Comparison of ENCODE assay signal across 34 mouse cellular contexts in the genomic region with DNA sequence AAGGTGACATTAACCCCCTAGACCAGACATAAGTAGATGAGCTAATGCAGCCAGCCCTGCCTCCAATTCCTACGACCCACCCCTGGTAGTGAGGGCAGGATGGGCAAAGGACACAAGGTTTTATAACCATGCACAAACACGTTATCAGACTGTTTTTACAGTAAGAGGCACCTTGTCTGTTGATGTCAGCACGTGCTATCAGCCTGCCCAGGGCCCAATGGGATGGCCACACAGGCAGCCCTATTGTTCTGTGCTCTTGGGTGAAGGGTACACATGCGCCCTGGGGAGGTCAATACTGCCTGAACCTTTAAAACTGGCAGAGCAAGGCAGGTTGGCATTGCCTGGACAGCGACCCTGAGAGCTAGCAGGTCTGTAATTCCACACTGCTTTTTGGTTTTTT. TPM values are rescaled to one million over a fixed set of nuclear protein-coding genes. Genes with fewer than 3 reads are reported as not detected.
DNase-seq lines count a peak whose midpoint lies in the region; ATAC-seq and TF ChIP-seq lines count a peak whose summit lies in the region.
"Had no signal": no experiment of that assay in that cellular context is flagged by ENCODE, and none has a peak within 500 bp of the region (broad histone marks: within the 10 kb centered on the region; RNA-seq: fewer than 3 reads in every experiment).

Gene Dnase1 (plus strand): TSS at position 136 of the 400 bp plus-strand sequence.

- no peaks in the 10 kb centered on the region for H3K79me2 ChIP-seq in MEL (ENCODE audit: control insufficient read depth, insufficient read depth, low read length, poor library complexity)

- no peak for TF ChIP-seq RAD21 in MEL (IDR thresholded peaks at IDR 0.05; ENCODE audit: low read depth, low read length)

- TF ChIP-seq POLR2A in MEL (IDR thresholded peaks at IDR 0.05; ENCODE audit: control insufficient read depth in 1 of 2, insufficient read depth in 1 of 2, low read depth in 1 of 2, low read length in 2 of 2, poor library complexity in 1 of 2): no peak

- ATAC-seq in kidney, embryonic 15.5 days (replicated peaks; ENCODE audit: low FRiP score): no peak
- ATAC-seq: forebrain, embryonic 15.5 days; inflammation-experienced regulatory T-cells, adult 6 months; lung, postnatal 0 days had no signal

- H3K27me3 ChIP-seq in kidney, embryonic 15.5 days: no peaks in the 10 kb centered on the region
- H3K27me3 ChIP-seq in E14TG2a.4 (ENCODE audit: insufficient read depth, low read length) (no peaks in the 10 kb centered on the region), MEL (ENCODE audit: control insufficient read depth in 1 of 2, insufficient read depth in 2 of 2, low read length in 2 of 2) (no peaks in the 10 kb centered on the region)
- H3K27me3 ChIP-seq: embryonic facial prominence, embryonic 13.5 days; forebrain, embryonic 15.5 days; heart, embryonic 13.5 days; hindbrain, embryonic 15.5 days; limb, embryonic 13.5 days; liver, embryonic 13.5 days; megakaryocyte, embryonic 14.5 days; midbrain, embryonic 12.5 days; neural tube, embryonic 12.5 days had no signal

- H3K9ac ChIP-seq in kidney, embryonic 15.5 days: no peak within 1 kb of the TSS
- no peak within 1 kb of the TSS for H3K9ac ChIP-seq in MEL (ENCODE audit: control insufficient read depth, low read depth, low read length, poor library complexity, severe bottlenecking)
- H3K9ac ChIP-seq: embryonic facial prominence, embryonic 13.5 days; forebrain, embryonic 15.5 days; heart, embryonic 13.5 days; hindbrain, embryonic 15.5 days; limb, embryonic 13.5 days; liver, embryonic 13.5 days; midbrain, embryonic 12.5 days; neural tube, embryonic 12.5 days had no signal

- TF ChIP-seq CTCF in E14TG2a.4 (conservative IDR thresholded peaks at IDR 0.05; ENCODE audit: low read length) (0 out of 2 replicates have a peak, but pooled peaks have one; percentile 3), MEL (IDR thresholded peaks at IDR 0.05 in 2 of 3, conservative IDR thresholded peaks at IDR 0.05 in 1 of 3; ENCODE audit: control insufficient read depth in 1 of 3, insufficient read depth in 1 of 3, low read depth in 2 of 3, low read length in 3 of 3, poor library complexity in 1 of 3, severe bottlenecking in 1 of 3) (no peak)

- H3K27ac ChIP-seq in kidney, embryonic 15.5 days: no peak within 1 kb of the TSS
- no peak within 1 kb of the TSS for H3K27ac ChIP-seq in MEL (ENCODE audit: control insufficient read depth, low read depth, low read length)
- H3K27ac ChIP-seq: embryonic facial prominence, embryonic 13.5 days; forebrain, embryonic 10.5 days; forebrain, embryonic 15.5 days; heart, adult 2 months; heart, embryonic 13.5 days; hindbrain, embryonic 15.5 days; layer of hippocampus, adult 2 months; limb, embryonic 13.5 days; liver, embryonic 13.5 days; midbrain, embryonic 12.5 days; neural tube, embryonic 12.5 days had no signal

- H3K4me1 ChIP-seq in kidney, embryonic 15.5 days: no peaks in the 10 kb centered on the region
- peaks cover 75% of the 10 kb centered on the region for H3K4me1 ChIP-seq in E14TG2a.4 (replicated peaks; ENCODE audit: low read depth, low read length)
- peaks cover 12 to 32% of the 10 kb centered on the region in 2 experiments for H3K4me1 ChIP-seq in MEL (ENCODE audit: control insufficient read depth in 1 of 2, insufficient read depth in 2 of 2, low read length in 2 of 2)
- H3K4me1 ChIP-seq: embryonic facial prominence, embryonic 13.5 days; forebrain, embryonic 10.5 days; forebrain, embryonic 15.5 days; hindbrain, embryonic 15.5 days; limb, embryonic 13.5 days; midbrain, embryonic 12.5 days; neural tube, embryonic 12.5 days had no signal

- WGBS in kidney, embryonic 15.5 days: 82% methylated on average over 5 of the region's 5 CpGs
- WGBS in large intestine, adult 2 months: 45% methylated on average over 5 of the region's 5 CpGs

- TF ChIP-seq EP300 in MEL (IDR thresholded peaks at IDR 0.05; ENCODE audit: low read depth in 1 of 2, low read length in 2 of 2): no peak

- peaks cover 54% of the 10 kb centered on the region for H3K36me3 ChIP-seq in kidney, embryonic 15.5 days
- peaks cover 84% of the 10 kb centered on the region for H3K36me3 ChIP-seq in E14TG2a.4 (ENCODE audit: insufficient read depth, low read length)
- peaks cover 0 to 24% of the 10 kb centered on the region in 2 experiments; a peak in 2 of 4 replicates for H3K36me3 ChIP-seq in MEL (ENCODE audit: control insufficient read depth in 1 of 2, insufficient read depth in 2 of 2, low read length in 2 of 2)

- peak; percentile 55 to 73 for DNase-seq in kidney, adult 8-10 months
- no peak for DNase-seq in MEL (ENCODE audit: low read depth, low spot score)
- DNase-seq in large intestine, adult 2 months (ENCODE audit: low read depth, low spot score): no peak
- no peak for DNase-seq in adrenal gland, postnatal 36 days
- DNase-seq: adrenal gland, postnatal 10 days; B cell, adult 2 months; cerebellum, adult 11 months; cerebellum, adult 9-11 months; gastrocnemius, postnatal 36 days; heart, adult 2 months; heart, postnatal 10 days; liver, embryonic 13.5 days; lung, adult 18-20 months; lung, postnatal 4 days; right cerebral cortex, adult 18-20 months had no signal

- H3K9me3 ChIP-seq in kidney, embryonic 15.5 days (replicated peaks): no peaks in the 10 kb centered on the region; the same call in 1 of the 2 replicates
- H3K9me3 ChIP-seq in E14TG2a.4 (ENCODE audit: low read length) (no peaks in the 10 kb centered on the region), MEL (replicated peaks; ENCODE audit: insufficient read depth, low read length) (no peaks in the 10 kb centered on the region)
- H3K9me3 ChIP-seq: embryonic facial prominence, embryonic 13.5 days; forebrain, embryonic 10.5 days; forebrain, embryonic 15.5 days; heart, embryonic 13.5 days; hindbrain, embryonic 15.5 days; limb, embryonic 13.5 days; liver, embryonic 13.5 days; megakaryocyte, embryonic 14.5 days; midbrain, embryonic 12.5 days; neural tube, embryonic 12.5 days had no signal

- H3K4me2 ChIP-seq in kidney, embryonic 15.5 days: no peak within 1 kb of the TSS
- H3K4me2 ChIP-seq: embryonic facial prominence, embryonic 13.5 days; forebrain, embryonic 15.5 days; heart, embryonic 13.5 days; hindbrain, embryonic 15.5 days; limb, embryonic 13.5 days; liver, embryonic 13.5 days; midbrain, embryonic 12.5 days; neural tube, embryonic 12.5 days had no signal

- no peak within 1 kb of the TSS for H3K4me3 ChIP-seq in kidney, embryonic 15.5 days (replicated peaks)
- H3K4me3 ChIP-seq in E14TG2a.4 (replicated peaks; ENCODE audit: low read length): no peak within 1 kb of the TSS
- no peak within 1 kb of the TSS for H3K4me3 ChIP-seq in MEL (ENCODE audit: control insufficient read depth in 1 of 2, insufficient read depth in 1 of 2, low read depth in 2 of 2, low read length in 2 of 2)
- H3K4me3 ChIP-seq: embryonic facial prominence, embryonic 13.5 days; forebrain, embryonic 10.5 days; forebrain, embryonic 15.5 days; heart, adult 2 months; heart, embryonic 13.5 days; hindbrain, embryonic 15.5 days; layer of hippocampus, adult 2 months; limb, embryonic 13.5 days; liver, embryonic 13.5 days; megakaryocyte, embryonic 14.5 days; midbrain, embryonic 12.5 days; myocyte; neural tube, embryonic 12.5 days had no signal

TF ChIP-seq in MEL, 35 proteins besides CTCF, POLR2A, EP300 and RAD21:
- TF ChIP-seq POLR2AphosphoS2 (IDR thresholded peaks at IDR 0.05; ENCODE audit: low read length) (peak; percentile 14; the same call in 1 of the 2 replicates), ZC3H11A (IDR thresholded peaks at IDR 0.05; ENCODE audit: low read depth, low read length) (no peak)
TF ChIP-seq in MEL: peak in this region for 1.

RNA-seq across cellular contexts. Expression of gene Dnase1, which starts in this region (rescaled TPM):
- polyA plus RNA-seq in kidney, embryonic 15.5 days (2015; fragmentation: Nextera tagmentation; extraction: Ambion mirVana): 6.3 and 6.5 TPM in 2 replicates
- 0.42 and 0.81 TPM in 2 replicates for total RNA-seq in MEL (2012; rRNA removed)
- 1 to 10 TPM in 1 of 2 experiments, not detected in 1; 7.7 TPM for polyA plus RNA-seq in MEL (2012; ENCODE audit: insufficient read depth in 1 of 2, insufficient read length in 2 of 2, low read depth in 1 of 2, low replicate concordance in 2 of 2, missing spikeins in 1 of 2)
- 50.8 and 415 TPM in 2 replicates for polyA plus RNA-seq in large intestine, adult 2 months (2012; rRNA removed)
- not detected for total RNA-seq in adrenal gland, postnatal 36 days (2021)
- total RNA-seq: adrenal gland, postnatal 10 days; gastrocnemius, postnatal 36 days; heart, adult 2 months; heart, postnatal 10 days; layer of hippocampus, adult 2 months; layer of hippocampus, postnatal 14 days; left cerebral cortex, adult 8-10 months; left cerebral cortex, postnatal 36 days; midbrain, postnatal 0 days had no signal
- polyA plus RNA-seq: heart, adult 2 months had no signal

Comparison
In these comparisons a context has a peak if more than half of its experiments do, and no peak if none do; other contexts are left out.
1. DNase-seq: peak in kidney, adult 8-10 months (2 of 2); none in MEL (single experiment), large intestine, adult 2 months (single experiment) and adrenal gland, postnatal 36 days (0 of 2).